ENCODE assay signal across 11 mouse cellular contexts in the genomic region with DNA sequence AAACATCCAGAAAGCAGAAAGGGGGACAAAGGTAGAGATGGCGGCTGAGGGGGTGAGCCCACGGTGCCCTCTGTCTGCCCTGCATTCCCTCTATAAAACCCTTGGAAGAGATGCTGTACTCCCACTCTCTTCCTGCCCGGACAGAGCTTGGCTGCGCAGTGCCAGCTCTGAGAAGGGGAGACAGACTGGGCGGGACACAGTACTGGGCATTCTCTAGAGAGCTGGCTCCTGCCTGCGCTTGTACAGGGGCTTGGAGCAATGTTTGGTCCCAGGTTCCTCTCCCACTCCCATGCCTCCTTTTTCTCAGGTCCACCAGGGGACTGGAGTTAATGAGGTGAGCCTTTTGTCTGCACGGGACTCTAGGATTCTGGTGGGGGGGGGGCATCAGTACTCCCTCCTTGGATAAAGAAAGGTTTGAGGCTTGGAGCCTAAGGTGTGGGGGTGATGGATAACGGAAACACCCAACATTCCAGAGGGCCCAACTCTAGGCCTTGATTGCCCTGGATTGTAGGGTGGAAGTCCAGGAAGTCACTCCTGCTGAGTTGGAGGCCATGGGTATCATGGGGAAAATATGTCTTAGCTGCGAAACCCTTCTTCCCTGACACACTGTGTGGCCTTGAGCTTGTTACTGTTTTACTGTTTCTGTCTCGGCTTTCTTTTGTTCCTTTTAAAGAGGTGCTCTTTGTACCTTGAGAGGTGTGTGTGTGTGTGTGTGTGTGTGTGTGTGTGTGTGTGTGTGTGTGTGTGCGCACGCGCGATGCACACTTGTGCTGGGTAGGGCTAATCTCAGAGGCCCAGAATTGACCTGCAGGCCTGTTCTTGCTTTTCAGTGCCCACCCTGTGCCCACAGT. TPM values are rescaled to one million over a fixed set of nuclear protein-coding genes. Genes with fewer than 3 reads are reported as not detected.
DNase-seq lines count a peak whose midpoint lies in the region; ATAC-seq and TF ChIP-seq lines count a peak whose summit lies in the region.
"Had no signal": no experiment of that assay in that cellular context is flagged by ENCODE, and none has a peak within 500 bp of the region (broad histone marks: within the 10 kb centered on the region; RNA-seq: fewer than 3 reads in every experiment).

No protein-coding gene starts in this region.

- DNase-seq in kidney, postnatal 14 days, result peak; percentile 34
- no peak for DNase-seq in kidney, postnatal 4 days
- DNase-seq in adrenal gland, postnatal 36 days, result no peak
- no peak for DNase-seq in gastrocnemius, postnatal 25 days
- DNase-seq in lung, adult 2 months, result no peak
- DNase-seq: lung, postnatal 36 days had no signal

- TF ChIP-seq POLR2A in lung, adult 2 months (IDR thresholded peaks at IDR 0.05; ENCODE audit: borderline replicate concordance, extremely low read depth, low read depth, low read length), result no peak

- ATAC-seq in embryonic facial prominence, embryonic 15.5 days (ENCODE audit: insufficient number of reproducible peaks, low FRiP score, low TSS enrichment, low read depth), result no peak
- ATAC-seq in intestine, embryonic 16.5 days, result peak; percentile 78
- ATAC-seq in neural tube, embryonic 15.5 days (ENCODE audit: low FRiP score), result peak; percentile 55
- ATAC-seq: CD4-positive, CD25-positive, alpha-beta regulatory T cell, adult 4 months had no signal

- H3K27me3 ChIP-seq in embryonic facial prominence, embryonic 15.5 days, result no peaks in the 10 kb centered on the region
- no peaks in the 10 kb centered on the region for H3K27me3 ChIP-seq in intestine, embryonic 16.5 days (replicated peaks; ENCODE audit: control insufficient read depth, insufficient read depth, low read length)
- no peaks in the 10 kb centered on the region for H3K27me3 ChIP-seq in neural tube, embryonic 15.5 days (replicated peaks)

- H3K4me3 ChIP-seq in embryonic facial prominence, embryonic 15.5 days (replicated peaks), result no peak overlapping the region
- no peak overlapping the region for H3K4me3 ChIP-seq in intestine, embryonic 16.5 days (ENCODE audit: low read length)
- no peak overlapping the region for H3K4me3 ChIP-seq in neural tube, embryonic 15.5 days (replicated peaks)
- H3K4me3 ChIP-seq in lung, adult 2 months (replicated peaks; ENCODE audit: extremely low read depth, low read depth, low read length), result no peak overlapping the region
- H3K4me3 ChIP-seq: myocyte had no signal

- no peak for TF ChIP-seq CTCF in lung, adult 2 months (IDR thresholded peaks at IDR 0.05; ENCODE audit: insufficient read depth, low read length)

- H3K9me3 ChIP-seq in embryonic facial prominence, embryonic 15.5 days (replicated peaks), result no peaks in the 10 kb centered on the region
- no peaks in the 10 kb centered on the region for H3K9me3 ChIP-seq in intestine, embryonic 16.5 days (ENCODE audit: control insufficient read depth, low read length)
- H3K9me3 ChIP-seq in neural tube, embryonic 15.5 days (replicated peaks), result no peaks in the 10 kb centered on the region

- peaks cover 21% of the 10 kb centered on the region for H3K4me1 ChIP-seq in embryonic facial prominence, embryonic 15.5 days
- peaks cover 32% of the 10 kb centered on the region for H3K4me1 ChIP-seq in intestine, embryonic 16.5 days (ENCODE audit: control insufficient read depth, insufficient read depth, low read length)
- peaks cover 43% of the 10 kb centered on the region for H3K4me1 ChIP-seq in neural tube, embryonic 15.5 days
- no peaks in the 10 kb centered on the region; the same call in 1 of the 2 replicates for H3K4me1 ChIP-seq in lung, adult 2 months (ENCODE audit: control insufficient read depth, insufficient read depth, low read length)

- peak overlapping the region; percentile 51 for H3K27ac ChIP-seq in embryonic facial prominence, embryonic 15.5 days (replicated peaks)
- peak overlapping the region; percentile 62 for H3K27ac ChIP-seq in intestine, embryonic 16.5 days (ENCODE audit: low read length)
- peak overlapping the region; percentile 65 for H3K27ac ChIP-seq in neural tube, embryonic 15.5 days (replicated peaks)

- no peak overlapping the region for H3K9ac ChIP-seq in embryonic facial prominence, embryonic 15.5 days
- no peak overlapping the region for H3K9ac ChIP-seq in intestine, embryonic 16.5 days (ENCODE audit: low read depth, low read length)
- no peak overlapping the region for H3K9ac ChIP-seq in neural tube, embryonic 15.5 days (replicated peaks)

- H3K36me3 ChIP-seq in embryonic facial prominence, embryonic 15.5 days, result peaks cover 77% of the 10 kb centered on the region
- H3K36me3 ChIP-seq in intestine, embryonic 16.5 days (ENCODE audit: control insufficient read depth, insufficient read depth, low read length), result peaks cover 4% of the 10 kb centered on the region
- no peaks in the 10 kb centered on the region for H3K36me3 ChIP-seq in neural tube, embryonic 15.5 days

- WGBS in embryonic facial prominence, embryonic 15.5 days, result 80% methylated on average over 14 of the region's 14 CpGs
- 69% methylated on average over 14 of the region's 14 CpGs for WGBS in intestine, embryonic 16.5 days
- 69% methylated on average over 14 of the region's 14 CpGs for WGBS in neural tube, embryonic 15.5 days
- WGBS in lung, adult 2 months, result 83% methylated on average over 14 of the region's 14 CpGs

- no peak overlapping the region for H3K4me2 ChIP-seq in embryonic facial prominence, embryonic 15.5 days (replicated peaks)
- no peak overlapping the region for H3K4me2 ChIP-seq in intestine, embryonic 16.5 days (ENCODE audit: low read depth, low read length)
- no peak overlapping the region for H3K4me2 ChIP-seq in neural tube, embryonic 15.5 days

RNA-seq across cellular contexts. Expression of a gene that starts 7.7 kb away (rescaled TPM):
- 183 and 190 TPM in 2 replicates for polyA plus RNA-seq in embryonic facial prominence, embryonic 15.5 days (2015; fragmentation: Nextera tagmentation; extraction: Ambion mirVana)
- polyA plus RNA-seq in intestine, embryonic 16.5 days (2015; fragmentation: Nextera tagmentation; extraction: Ambion mirVana), result 36.3 and 45.1 TPM in 2 replicates
- polyA plus RNA-seq in neural tube, embryonic 15.5 days (2015; fragmentation: Nextera tagmentation; extraction: Ambion mirVana), result 24.5 and 25.8 TPM in 2 replicates
- total RNA-seq in adrenal gland, postnatal 36 days (2021), result 10 to 100 TPM; 15.6 to 18.7 TPM
- total RNA-seq in gastrocnemius, postnatal 25 days (2021), result 10 to 100 TPM in 1 of 2 experiments, 1 to 10 TPM in 1; 8.6 to 15.5 TPM
- polyA plus RNA-seq in lung, adult 2 months (2012; rRNA removed), result 27.9 and 31.8 TPM in 2 replicates
- polyA plus RNA-seq: CD4-positive, CD25-positive, alpha-beta regulatory T cell, adult 4 months had no signal

RNA-seq across cellular contexts. Expression of a gene that starts 47.0 kb away (rescaled TPM):
- polyA plus RNA-seq in embryonic facial prominence, embryonic 15.5 days (2015; fragmentation: Nextera tagmentation; extraction: Ambion mirVana), result 68.6 and 71.0 TPM in 2 replicates
- 81.6 and 81.7 TPM in 2 replicates for polyA plus RNA-seq in intestine, embryonic 16.5 days (2015; fragmentation: Nextera tagmentation; extraction: Ambion mirVana)
- polyA plus RNA-seq in neural tube, embryonic 15.5 days (2015; fragmentation: Nextera tagmentation; extraction: Ambion mirVana), result 65.6 and 69.7 TPM in 2 replicates
- 10 to 100 TPM; 74.4 to 84.0 TPM for total RNA-seq in adrenal gland, postnatal 36 days (2021)
- total RNA-seq in gastrocnemius, postnatal 25 days (2021), result 10 to 100 TPM; 28.9 to 30.5 TPM
- 106 and 118 TPM in 2 replicates for polyA plus RNA-seq in lung, adult 2 months (2012; rRNA removed)
